Mouse (Mus musculus) ES-E14 (cell line): ENCODE measurements around the gene Olfr979.

ENCODE experiments used
- CHD2 ChIP-seq: IDR thresholded peaks from 2 replicates; pipeline ENCODE4 v1.6.1; 2014; ENCODE audit warnings: mild to moderate bottlenecking, low read depth, low read length, inconsistent platforms
- HCFC1 ChIP-seq: IDR thresholded peaks from 2 replicates; pipeline ENCODE4 v1.6.1; 2012; ENCODE audit warnings: low read length, inconsistent platforms, borderline replicate concordance; ENCODE audit not compliant: insufficient read depth
- MAFK ChIP-seq: IDR thresholded peaks from 2 replicates; pipeline ENCODE4 v1.6.1; 2014; ENCODE audit warnings: mild to moderate bottlenecking, low read depth, low read length, inconsistent platforms; ENCODE audit not compliant: insufficient read depth
- ZC3H11A ChIP-seq: IDR thresholded peaks from 2 replicates; pipeline ENCODE4 v1.6.1; 2012; ENCODE audit warnings: low read depth, mild to moderate bottlenecking, inconsistent platforms, low read length, borderline replicate concordance
- ZNF384 ChIP-seq: IDR thresholded peaks from 2 replicates; pipeline ENCODE4 v1.6.1; 2012; ENCODE audit warnings: low read depth, low read length, inconsistent platforms

GRCm38 (mm10) chr9:40050138-40050537 lies 46.9 kb upstream of the Olfr979 start:
- TF ChIP-seq ZNF384 (no peak), MAFK (no peak), CHD2 (no peak), ZC3H11A (no peak), HCFC1 (no peak)
